Mouse (Mus musculus) megakaryocyte, embryonic 14.5 days (primary cell): ENCODE results near the gene Gm21983.

Experiments
- FLI1 ChIP-seq: IDR thresholded peaks from 2 replicates; pipeline ENCODE4 v1.6.1; 2012; ENCODE audit warnings: low read length, inconsistent platforms, mixed read lengths
- GATA1 ChIP-seq: IDR thresholded peaks from 3 replicates; pipeline ENCODE4 v1.6.1; 2012; ENCODE audit warnings: mixed read lengths, low read length, inconsistent platforms, borderline replicate concordance

- TF ChIP-seq GATA1 (no peak), FLI1 (no peak)
Measured at GRCm38 (mm10) chr7:27165696-27166095, 15.2 kb downstream of the Gm21983 start.
